Mouse (Mus musculus): ENCODE measurements around the gene Sap30. TPM values are rescaled to one million over a fixed set of nuclear protein-coding genes. Genes with fewer than 3 reads are reported as not detected.

The Sap30 gene
- polyA plus RNA-seq, 1 experiment, result 20.5 TPM

DNA sequence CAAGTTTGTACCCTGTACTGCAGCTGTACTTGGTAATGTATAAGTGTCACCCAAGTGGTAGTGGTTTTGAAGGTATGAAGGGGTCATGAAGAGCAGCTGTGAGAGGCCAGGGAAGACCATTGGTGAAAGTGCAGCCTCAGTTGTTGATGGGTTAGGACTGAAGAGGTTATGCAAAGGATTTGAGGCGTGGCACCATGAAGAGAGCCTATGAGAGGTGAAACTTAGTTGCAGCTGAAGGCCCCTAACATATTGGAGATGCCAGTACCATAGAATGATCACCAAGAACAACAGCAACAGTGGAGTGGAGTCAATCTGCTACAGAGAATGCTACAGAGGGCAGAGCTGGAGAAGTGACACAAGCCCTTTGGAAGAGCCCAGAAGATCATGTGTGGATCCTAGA is 1.7 kb upstream of the Sap30 start:
- Histone ChIP-seq H3K79me3 (ENCODE audit: low read depth) (peaks cover 7% of the 10 kb centered on the region), H3K79me2 (ENCODE audit: control insufficient read depth, insufficient read depth) (peaks cover 19% of the 10 kb centered on the region), H3K4me3 (ENCODE audit: insufficient read depth, poor library complexity, severe bottlenecking) (no peak overlapping the region), H3K27me3 (ENCODE audit: control insufficient read depth, insufficient read depth, insufficient read length) (no peaks in the 10 kb centered on the region), H3ac (ENCODE audit: control insufficient read depth, insufficient read length, low read depth) (no peak overlapping the region), H3K36me3 (ENCODE audit: control insufficient read depth, insufficient read depth) (peaks cover 12% of the 10 kb centered on the region)
- TF ChIP-seq MYOG (IDR thresholded peaks at IDR 0.05; ENCODE audit: control insufficient read depth, extremely low read depth, insufficient read length) (no peak), MYOD1 (IDR thresholded peaks at IDR 0.05; ENCODE audit: control insufficient read depth, insufficient read length, low read depth) (no peak), CEBPB (IDR thresholded peaks at IDR 0.05; ENCODE audit: low read depth) (no peak), CTCF (IDR thresholded peaks at IDR 0.05; ENCODE audit: control insufficient read depth, insufficient read depth, insufficient read length) (no peak), USF1 (IDR thresholded peaks at IDR 0.05; ENCODE audit: low read depth) (no peak), MAX (IDR thresholded peaks at IDR 0.05) (no peak), FOSL1 (IDR thresholded peaks at IDR 0.05; ENCODE audit: insufficient read depth, low read length, poor library complexity, severe bottlenecking) (no peak)

DNA sequence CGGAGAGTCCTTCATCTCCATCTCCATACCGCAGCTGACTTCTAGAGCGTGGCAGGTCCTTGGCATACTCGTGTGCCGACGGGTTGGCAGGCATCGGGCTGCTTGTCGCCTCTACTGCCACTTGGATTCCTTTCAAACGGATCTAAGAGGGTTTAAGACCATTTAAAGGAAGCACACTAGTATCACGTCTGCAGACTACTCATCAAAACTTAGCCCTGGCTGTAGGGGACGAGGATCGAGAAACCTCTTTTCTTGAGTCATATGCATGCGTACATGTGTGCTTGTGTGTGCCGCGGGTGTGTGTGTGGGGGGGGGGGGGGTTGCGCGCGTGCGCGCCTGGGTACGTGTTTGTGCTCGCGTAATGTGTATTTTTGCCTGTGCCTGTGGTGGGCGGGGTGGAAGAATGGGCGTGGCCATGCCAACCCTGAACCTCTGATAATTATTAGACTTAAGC is 679 bp upstream of the Sap30 start:
- peak overlapping the region; percentile 79 for H3K4me3 ChIP-seq (ENCODE audit: insufficient read depth, poor library complexity, severe bottlenecking)
- peaks cover 7% of the 10 kb centered on the region for H3K79me3 ChIP-seq (ENCODE audit: low read depth)
- peak overlapping the region; percentile 42 for H3ac ChIP-seq (ENCODE audit: control insufficient read depth, insufficient read length, low read depth)
- H3K36me3 ChIP-seq (ENCODE audit: control insufficient read depth, insufficient read depth), result peaks cover 21% of the 10 kb centered on the region
- peaks cover 19% of the 10 kb centered on the region for H3K79me2 ChIP-seq (ENCODE audit: control insufficient read depth, insufficient read depth)
- TF ChIP-seq FOSL1 (IDR thresholded peaks at IDR 0.05; ENCODE audit: insufficient read depth, low read length, poor library complexity, severe bottlenecking) (no peak), MAX (IDR thresholded peaks at IDR 0.05) (peak; percentile 60), CTCF (IDR thresholded peaks at IDR 0.05; ENCODE audit: control insufficient read depth, insufficient read depth, insufficient read length) (no peak), MYOD1 (IDR thresholded peaks at IDR 0.05; ENCODE audit: control insufficient read depth, insufficient read length, low read depth) (no peak)
- H3K27me3 ChIP-seq (ENCODE audit: control insufficient read depth, insufficient read depth, insufficient read length), result no peaks in the 10 kb centered on the region

DNA sequence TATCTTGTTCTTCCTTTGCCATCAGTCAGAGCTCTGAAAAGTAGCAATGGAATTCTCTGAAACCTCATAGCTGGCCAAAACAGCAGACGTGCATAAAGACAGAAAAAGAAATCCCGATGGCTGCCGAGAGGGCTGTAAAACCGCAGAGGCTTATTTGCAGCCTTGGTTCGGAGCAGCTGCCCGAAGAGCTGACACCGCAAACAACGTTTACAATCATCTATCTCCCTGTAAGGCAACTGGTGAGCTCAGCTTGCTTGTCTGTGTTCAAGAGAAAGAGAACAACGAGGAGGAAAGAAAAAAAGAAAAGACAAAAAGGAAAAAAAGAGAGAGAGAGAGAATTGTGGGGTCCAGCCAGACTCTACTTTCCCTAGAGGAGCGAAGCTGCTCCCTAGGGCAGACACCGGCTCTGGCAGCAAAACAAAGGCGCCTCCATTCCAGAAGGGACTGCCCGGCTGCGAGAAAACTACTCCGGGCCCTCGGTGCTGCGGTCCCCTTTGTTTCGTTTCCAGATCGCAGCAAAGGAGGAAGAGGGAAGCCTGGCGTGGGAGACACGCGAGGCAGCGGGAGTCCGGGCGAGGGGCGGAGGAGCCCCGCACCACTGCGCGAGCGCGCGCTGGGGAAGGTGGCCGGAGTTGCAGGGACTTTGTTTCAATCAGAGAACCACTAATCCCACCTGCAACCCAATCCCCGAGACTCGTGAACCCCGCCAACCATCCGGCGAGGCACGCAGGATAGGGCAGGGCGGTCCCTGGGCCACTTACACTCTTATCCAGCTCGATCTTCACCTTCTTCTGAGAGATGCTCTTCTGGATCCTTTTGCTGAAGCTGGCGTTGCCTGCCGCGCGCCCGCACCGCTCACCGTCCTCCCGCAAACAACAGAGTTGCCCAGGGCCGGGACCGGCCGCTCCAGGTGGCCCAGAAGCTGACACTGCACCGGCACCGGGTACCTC is 894 bp downstream of the Sap30 start:
- peak overlapping the region; percentile 79 for H3K4me3 ChIP-seq (ENCODE audit: insufficient read depth, poor library complexity, severe bottlenecking)
- peaks cover 19% of the 10 kb centered on the region for H3K79me2 ChIP-seq (ENCODE audit: control insufficient read depth, insufficient read depth)
- peaks cover 7% of the 10 kb centered on the region for H3K79me3 ChIP-seq (ENCODE audit: low read depth)
- H3K36me3 ChIP-seq (ENCODE audit: control insufficient read depth, insufficient read depth), result peaks cover 34% of the 10 kb centered on the region
- TF ChIP-seq MYOG (IDR thresholded peaks at IDR 0.05; ENCODE audit: control insufficient read depth, extremely low read depth, insufficient read length) (no peak), FOSL1 (IDR thresholded peaks at IDR 0.05; ENCODE audit: insufficient read depth, low read length, poor library complexity, severe bottlenecking) (no peak), CTCF (IDR thresholded peaks at IDR 0.05; ENCODE audit: control insufficient read depth, insufficient read depth, insufficient read length) (no peak), USF1 (IDR thresholded peaks at IDR 0.05; ENCODE audit: low read depth) (no peak), CEBPB (IDR thresholded peaks at IDR 0.05; ENCODE audit: low read depth) (no peak), MYOD1 (IDR thresholded peaks at IDR 0.05; ENCODE audit: control insufficient read depth, insufficient read length, low read depth) (no peak), MAX (IDR thresholded peaks at IDR 0.05) (no peak)
- peak overlapping the region; percentile 63 for H3ac ChIP-seq (ENCODE audit: control insufficient read depth, insufficient read length, low read depth)
- H3K27me3 ChIP-seq (ENCODE audit: control insufficient read depth, insufficient read depth, insufficient read length), result no peaks in the 10 kb centered on the region

DNA sequence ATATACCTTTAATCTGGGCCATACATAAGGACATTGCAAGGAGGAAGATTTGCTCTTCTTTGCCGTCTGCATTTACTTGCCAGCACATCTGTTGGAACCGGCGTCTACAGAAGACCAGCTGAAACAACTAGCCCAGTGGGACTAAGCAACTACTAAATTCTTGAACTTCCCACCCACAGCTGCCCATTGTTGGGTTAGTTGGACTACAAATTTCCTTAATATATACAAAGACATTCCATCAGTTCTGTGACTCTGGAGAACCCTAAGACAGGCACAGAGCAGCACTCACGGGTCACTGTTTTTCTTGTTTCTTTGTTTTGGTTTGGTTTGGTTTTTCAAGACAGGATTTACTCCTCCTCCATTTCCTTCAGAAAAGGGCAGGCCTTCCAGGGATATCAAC is 7.1 kb downstream of the Sap30 start:
- H3K27me3 ChIP-seq (ENCODE audit: control insufficient read depth, insufficient read depth, insufficient read length), result no peaks in the 10 kb centered on the region
- no peak for TF ChIP-seq MYOG (IDR thresholded peaks at IDR 0.05; ENCODE audit: control insufficient read depth, extremely low read depth, insufficient read length)
- TF ChIP-seq FOSL1 (IDR thresholded peaks at IDR 0.05; ENCODE audit: insufficient read depth, low read length, poor library complexity, severe bottlenecking), result no peak
- no peaks in the 10 kb centered on the region for H3K79me3 ChIP-seq (ENCODE audit: low read depth)
- H3K79me2 ChIP-seq (ENCODE audit: control insufficient read depth, insufficient read depth), result peaks cover under 1% of the 10 kb centered on the region
- H3K36me3 ChIP-seq (ENCODE audit: control insufficient read depth, insufficient read depth), result peaks cover 36% of the 10 kb centered on the region
- H3K4me3 ChIP-seq (ENCODE audit: insufficient read depth, poor library complexity, severe bottlenecking), result no peak overlapping the region
- H3ac ChIP-seq (ENCODE audit: control insufficient read depth, insufficient read length, low read depth), result no peak overlapping the region

DNA sequence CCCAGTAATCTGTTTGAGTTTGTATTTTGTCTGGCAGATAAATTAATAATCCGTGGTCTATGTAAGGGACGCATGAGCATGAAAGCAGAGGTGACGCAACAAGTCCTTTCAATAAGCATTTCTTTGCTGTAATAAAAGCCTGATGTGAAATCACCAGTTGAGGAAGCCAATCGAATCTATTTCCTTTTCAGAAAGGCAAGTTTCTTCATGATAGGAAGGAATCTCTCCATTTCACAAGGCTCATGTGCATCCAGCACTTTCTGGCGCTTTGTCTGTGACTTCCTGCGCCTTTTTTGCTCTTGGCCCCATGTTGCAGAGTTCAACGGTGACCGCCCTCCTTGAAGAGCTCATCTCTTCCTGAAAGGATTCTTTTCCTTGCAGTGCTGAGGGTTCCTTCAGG is 8.0 kb downstream of the Sap30 start:
- H3ac ChIP-seq (ENCODE audit: control insufficient read depth, insufficient read length, low read depth), result no peak overlapping the region
- H3K4me3 ChIP-seq (ENCODE audit: insufficient read depth, poor library complexity, severe bottlenecking), result no peak overlapping the region
- H3K79me3 ChIP-seq (ENCODE audit: low read depth), result no peaks in the 10 kb centered on the region
- no peaks in the 10 kb centered on the region for H3K27me3 ChIP-seq (ENCODE audit: control insufficient read depth, insufficient read depth, insufficient read length)
- H3K36me3 ChIP-seq (ENCODE audit: control insufficient read depth, insufficient read depth), result peaks cover 27% of the 10 kb centered on the region
- no peaks in the 10 kb centered on the region for H3K79me2 ChIP-seq (ENCODE audit: control insufficient read depth, insufficient read depth)
- no peak for TF ChIP-seq CTCF (IDR thresholded peaks at IDR 0.05; ENCODE audit: control insufficient read depth, insufficient read depth, insufficient read length)
- no peak for TF ChIP-seq FOSL1 (IDR thresholded peaks at IDR 0.05; ENCODE audit: insufficient read depth, low read length, poor library complexity, severe bottlenecking)
- TF ChIP-seq MYOD1 (IDR thresholded peaks at IDR 0.05; ENCODE audit: control insufficient read depth, insufficient read length, low read depth), result no peak
- TF ChIP-seq MYOG (IDR thresholded peaks at IDR 0.05; ENCODE audit: control insufficient read depth, extremely low read depth, insufficient read length), result no peak
- no peak for TF ChIP-seq CEBPB (IDR thresholded peaks at IDR 0.05; ENCODE audit: low read depth)
- TF ChIP-seq USF1 (IDR thresholded peaks at IDR 0.05; ENCODE audit: low read depth), result no peak
- no peak for TF ChIP-seq MAX (IDR thresholded peaks at IDR 0.05)

Data from C2C12 (cell line).